Mouse (Mus musculus) naive thymus-derived CD4-positive, alpha-beta T cell, adult 5 months (primary cell): Measurements from ENCODE around the gene Ncapg. TPM values are rescaled to one million over a fixed set of nuclear protein-coding genes. Genes with fewer than 3 reads are reported as not detected.

Source experiments
- polyA plus RNA-seq: library from polyadenylated mRNA; unstranded; fragments of 100-300 nt; shearing (Covaris generic); gene quantifications from one replicate; pipeline ENCODE4 v1.2.1, GENCODE M21; 2017

Gene Ncapg
- polyA plus RNA-seq = 0.24 TPM

DNA sequence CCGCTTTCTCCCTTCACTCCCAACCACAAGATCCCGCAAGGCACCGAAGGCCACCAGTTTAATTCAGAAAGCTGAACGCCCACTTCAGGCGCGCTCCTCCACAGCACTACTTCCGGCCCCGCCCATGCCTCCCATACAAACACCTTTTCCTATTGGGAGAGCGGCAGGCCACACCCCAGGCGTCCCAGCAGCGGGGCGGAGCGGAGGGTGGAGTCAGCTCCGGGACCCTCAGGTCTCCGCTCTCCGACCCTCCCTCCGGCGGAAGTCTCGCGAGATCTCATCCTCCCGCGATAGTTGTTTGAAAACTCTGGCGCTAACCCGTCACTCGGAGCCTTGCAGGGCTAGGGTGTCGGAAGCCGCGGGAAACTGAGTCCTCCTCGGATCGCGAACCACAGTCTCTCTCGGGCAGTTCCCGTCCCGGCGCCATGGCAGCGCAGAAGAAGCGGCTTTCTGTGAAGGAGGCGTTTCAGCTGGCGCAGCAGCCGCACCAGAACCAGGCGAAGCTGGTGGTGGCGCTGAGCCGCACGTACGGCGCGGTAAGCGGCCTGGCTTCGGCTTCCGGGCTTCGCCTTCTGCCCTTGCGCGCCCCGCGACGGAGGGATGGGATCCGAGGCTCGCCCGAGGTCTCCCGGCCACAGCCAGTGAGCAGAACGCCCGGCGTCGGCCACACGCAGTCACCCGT is at the start of gene Ncapg:
TSS of gene Ncapg (plus strand) at position 322 of the 682 bp plus-strand sequence.

DNA sequence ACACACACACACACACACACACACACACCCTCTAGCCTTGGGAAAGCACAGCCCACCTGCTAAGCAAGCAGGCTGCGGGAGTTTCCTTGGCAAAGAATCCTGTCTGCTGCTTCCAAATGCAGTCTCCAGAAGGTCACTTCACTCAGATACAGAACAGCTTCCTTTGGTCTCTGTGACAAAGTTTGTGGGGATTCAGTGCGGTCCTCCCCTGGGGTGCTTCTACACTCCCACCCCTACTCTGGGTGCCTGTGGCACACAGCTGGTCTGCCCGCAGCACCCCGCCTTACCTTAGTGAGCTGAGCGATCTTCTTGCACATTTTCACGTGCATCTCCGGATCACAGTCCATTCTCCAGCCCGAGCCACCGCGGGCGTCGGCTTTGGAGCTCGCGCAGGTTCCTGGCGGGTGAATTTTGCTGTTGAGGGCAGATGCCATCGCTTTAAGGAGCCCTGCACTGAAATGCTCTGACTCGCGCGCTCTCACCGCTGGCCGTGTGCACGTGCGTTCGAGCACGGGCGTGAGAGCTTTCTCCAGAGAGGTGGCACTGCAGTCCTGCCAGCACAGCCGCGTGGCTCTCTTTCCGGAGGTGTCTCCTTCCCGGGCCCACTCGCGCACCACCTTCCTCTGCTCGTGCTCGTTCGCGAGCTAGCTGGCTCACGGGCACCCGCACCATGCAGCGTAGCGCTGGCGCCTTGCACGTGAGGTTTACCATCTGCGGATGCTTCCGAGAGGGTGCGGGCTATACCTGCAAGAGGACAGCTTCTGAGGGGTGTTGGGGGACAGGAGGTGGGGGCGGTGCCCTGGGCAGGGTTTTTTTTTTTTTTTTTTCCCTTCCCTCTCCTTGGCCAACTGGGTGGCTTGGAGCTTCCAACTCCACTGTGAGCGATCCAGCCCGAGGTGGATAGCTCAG is 30.7 kb upstream of the Ncapg start, which contains the start of gene Fam184b:
TSS of gene Fam184b (minus strand) at position 809 of the 909 bp plus-strand sequence.

Other genes with a start within 250 kb of the Ncapg start
- 96.4 TPM for gene Qdpr, start 219.7 kb upstream of the Ncapg start, polyA plus RNA-seq
- not detected for gene Clrn2, start 216.2 kb upstream of the Ncapg start, polyA plus RNA-seq
- 24.3 TPM for gene Lap3, start 176.5 kb upstream of the Ncapg start, polyA plus RNA-seq
- gene Med28, start 149.7 kb upstream of the Ncapg start, polyA plus RNA-seq = 187 TPM
- gene Fam184b, start 30.3 kb upstream of the Ncapg start, polyA plus RNA-seq = not detected
- 22.3 TPM for gene Lcorl, start 187.7 kb downstream of the Ncapg start, polyA plus RNA-seq